8 mouse cellular contexts compared by ENCODE assay signal in genomic region chr4:134793213-134793956, GRCm38 (mm10). TPM values are rescaled to one million over a fixed set of nuclear protein-coding genes. Genes with fewer than 3 reads are reported as not detected.
DNase-seq lines count a peak whose midpoint lies in the region; ATAC-seq and TF ChIP-seq lines count a peak whose summit lies in the region.

No protein-coding gene starts in this region.

- H3K27ac ChIP-seq in forebrain, embryonic 10.5 days = no peak overlapping the region
- no peak overlapping the region for H3K27ac ChIP-seq in forebrain, embryonic 16.5 days (ENCODE audit: low read length)
- no peak overlapping the region for H3K27ac ChIP-seq in liver, embryonic 11.5 days (ENCODE audit: low read depth, low read length)
- no peak overlapping the region for H3K27ac ChIP-seq in embryonic facial prominence, embryonic 10.5 days (replicated peaks)
- no peak overlapping the region for H3K27ac ChIP-seq in limb, embryonic 14.5 days (replicated peaks; ENCODE audit: low read depth, low read length)

- H3K9me3 ChIP-seq in forebrain, embryonic 10.5 days = no peaks in the 10 kb centered on the region
- no peaks in the 10 kb centered on the region for H3K9me3 ChIP-seq in forebrain, embryonic 16.5 days (ENCODE audit: control insufficient read depth, low read length)
- H3K9me3 ChIP-seq in liver, embryonic 11.5 days (ENCODE audit: control insufficient read depth, low read length) = no peaks in the 10 kb centered on the region
- no peaks in the 10 kb centered on the region for H3K9me3 ChIP-seq in embryonic facial prominence, embryonic 10.5 days
- no peaks in the 10 kb centered on the region for H3K9me3 ChIP-seq in limb, embryonic 14.5 days (ENCODE audit: control insufficient read depth, low read length)

- 53% methylated on average over 10 of the region's 10 CpGs for WGBS in forebrain, embryonic 10.5 days
- 45% methylated on average over 10 of the region's 10 CpGs for WGBS in forebrain, embryonic 16.5 days
- 44% methylated on average over 10 of the region's 10 CpGs for WGBS in liver, embryonic 11.5 days
- WGBS in embryonic facial prominence, embryonic 10.5 days = 52% methylated on average over 10 of the region's 10 CpGs
- 48% methylated on average over 10 of the region's 10 CpGs for WGBS in limb, embryonic 14.5 days

- DNase-seq in forebrain, embryonic 10.5 days (ENCODE audit: extremely low spot score, low spot score) = peak; percentile 57
- DNase-seq in liver = peak; percentile 68
- DNase-seq in liver, embryonic 11.5 days (ENCODE audit: low spot score) = no peak
- peak; percentile 77 for DNase-seq in ZHBTc4 (ENCODE audit: low read depth, low spot score)
- peak; percentile 66 for DNase-seq in embryonic facial prominence, embryonic 10.5 days (ENCODE audit: low spot score)
- DNase-seq in limb, embryonic 14.5 days (ENCODE audit: low spot score) = peak; percentile 79
- peak; percentile 58 to 80 for DNase-seq in spleen, postnatal 10 days (ENCODE audit: low spot score in 2 of 2)

- no peak overlapping the region for H3K4me2 ChIP-seq in forebrain, embryonic 16.5 days (ENCODE audit: low read length)
- no peak overlapping the region for H3K4me2 ChIP-seq in liver, embryonic 11.5 days
- H3K4me2 ChIP-seq in limb, embryonic 14.5 days (replicated peaks; ENCODE audit: low read depth, low read length, severe bottlenecking) = no peak overlapping the region

- H3K4me1 ChIP-seq in forebrain, embryonic 10.5 days = peaks cover 14% of the 10 kb centered on the region
- no peaks in the 10 kb centered on the region for H3K4me1 ChIP-seq in forebrain, embryonic 16.5 days (replicated peaks; ENCODE audit: control insufficient read depth, insufficient read depth, low read length)
- H3K4me1 ChIP-seq in liver, embryonic 11.5 days (replicated peaks; ENCODE audit: control insufficient read depth, insufficient read depth, low read length) = peaks cover 10% of the 10 kb centered on the region
- H3K4me1 ChIP-seq in embryonic facial prominence, embryonic 10.5 days = peaks cover 16% of the 10 kb centered on the region
- peaks cover 4% of the 10 kb centered on the region; the same call in 1 of the 2 replicates for H3K4me1 ChIP-seq in limb, embryonic 14.5 days (ENCODE audit: control insufficient read depth, insufficient read depth, low read length)

- no peak for ATAC-seq in forebrain, embryonic 16.5 days
- ATAC-seq in liver, embryonic 11.5 days (replicated peaks; ENCODE audit: low FRiP score) = no peak
- no peak for ATAC-seq in limb, embryonic 14.5 days (ENCODE audit: low FRiP score, low read depth)

- TF ChIP-seq POLR2A in limb, embryonic 14.5 days (IDR thresholded peaks at IDR 0.05; ENCODE audit: borderline replicate concordance, extremely low read depth, insufficient read depth, insufficient read length) = no peak

- no peak overlapping the region for H3K4me3 ChIP-seq in forebrain, embryonic 10.5 days
- no peak overlapping the region for H3K4me3 ChIP-seq in forebrain, embryonic 16.5 days (replicated peaks; ENCODE audit: low read length)
- no peak overlapping the region for H3K4me3 ChIP-seq in liver, embryonic 11.5 days (ENCODE audit: low read depth, low read length)
- no peak overlapping the region for H3K4me3 ChIP-seq in embryonic facial prominence, embryonic 10.5 days
- H3K4me3 ChIP-seq in limb, embryonic 14.5 days (replicated peaks; ENCODE audit: low read length) = no peak overlapping the region

- no peak overlapping the region for H3K9ac ChIP-seq in forebrain, embryonic 16.5 days (replicated peaks; ENCODE audit: low read depth, low read length)
- H3K9ac ChIP-seq in liver, embryonic 11.5 days (ENCODE audit: low read depth, low read length) = no peak overlapping the region
- H3K9ac ChIP-seq in limb, embryonic 14.5 days (ENCODE audit: low read depth, low read length, severe bottlenecking) = no peak overlapping the region

- H3K36me3 ChIP-seq in forebrain, embryonic 10.5 days (replicated peaks) = no peaks in the 10 kb centered on the region
- no peaks in the 10 kb centered on the region for H3K36me3 ChIP-seq in forebrain, embryonic 16.5 days (ENCODE audit: control insufficient read depth, insufficient read depth)
- no peaks in the 10 kb centered on the region for H3K36me3 ChIP-seq in liver, embryonic 11.5 days (ENCODE audit: control insufficient read depth, insufficient read depth, low read length)
- H3K36me3 ChIP-seq in embryonic facial prominence, embryonic 10.5 days (replicated peaks) = no peaks in the 10 kb centered on the region
- no peaks in the 10 kb centered on the region for H3K36me3 ChIP-seq in limb, embryonic 14.5 days (ENCODE audit: control insufficient read depth, insufficient read depth, low read length)

- H3K27me3 ChIP-seq in forebrain, embryonic 10.5 days (ENCODE audit: poor library complexity, severe bottlenecking) = no peaks in the 10 kb centered on the region
- no peaks in the 10 kb centered on the region for H3K27me3 ChIP-seq in forebrain, embryonic 16.5 days (replicated peaks; ENCODE audit: control insufficient read depth, insufficient read depth, low read length)
- H3K27me3 ChIP-seq in liver, embryonic 11.5 days (replicated peaks; ENCODE audit: control insufficient read depth, insufficient read depth, low read length) = no peaks in the 10 kb centered on the region
- H3K27me3 ChIP-seq in embryonic facial prominence, embryonic 10.5 days (replicated peaks; ENCODE audit: low read depth, poor library complexity, severe bottlenecking) = no peaks in the 10 kb centered on the region
- H3K27me3 ChIP-seq in limb, embryonic 14.5 days (ENCODE audit: control insufficient read depth, insufficient read depth, low read length) = no peaks in the 10 kb centered on the region

RNA-seq across cellular contexts. Expression of gene Ldlrap1, which starts 25.6 kb away (rescaled TPM):
- polyA plus RNA-seq in forebrain, embryonic 10.5 days (2016; fragmentation: Nextera tagmentation; extraction: Ambion mirVana) = 9.6 and 11.8 TPM in 2 replicates
- 2.9 and 3.3 TPM in 2 replicates for polyA plus RNA-seq in forebrain, embryonic 16.5 days (2015; fragmentation: Nextera tagmentation; extraction: Ambion mirVana)
- 32.2 and 33.3 TPM in 2 replicates for polyA plus RNA-seq in liver, embryonic 11.5 days (2014; fragmentation: Nextera tagmentation; extraction: Ambion mirVana)
- polyA plus RNA-seq in embryonic facial prominence, embryonic 10.5 days (2016; fragmentation: Nextera tagmentation; extraction: Ambion mirVana) = 15.8 and 17.4 TPM in 2 replicates
- 18.0 and 22.0 TPM in 2 replicates for polyA plus RNA-seq in limb, embryonic 14.5 days (2012; rRNA removed)
- 25.1 and 27.9 TPM in 2 replicates for polyA plus RNA-seq in limb, embryonic 14.5 days (2014; fragmentation: Nextera tagmentation; extraction: Ambion mirVana)

RNA-seq across cellular contexts. Expression of gene Maco1, which starts 59.8 kb away (rescaled TPM):
- 33.0 and 35.0 TPM in 2 replicates for polyA plus RNA-seq in forebrain, embryonic 10.5 days (2016; fragmentation: Nextera tagmentation; extraction: Ambion mirVana)
- polyA plus RNA-seq in forebrain, embryonic 16.5 days (2015; fragmentation: Nextera tagmentation; extraction: Ambion mirVana) = 98.7 and 104 TPM in 2 replicates
- 26.3 and 28.3 TPM in 2 replicates for polyA plus RNA-seq in liver, embryonic 11.5 days (2014; fragmentation: Nextera tagmentation; extraction: Ambion mirVana)
- 38.9 and 42.5 TPM in 2 replicates for polyA plus RNA-seq in embryonic facial prominence, embryonic 10.5 days (2016; fragmentation: Nextera tagmentation; extraction: Ambion mirVana)
- polyA plus RNA-seq in limb, embryonic 14.5 days (2012; rRNA removed) = 26.1 and 29.5 TPM in 2 replicates
- 40.4 and 47.1 TPM in 2 replicates for polyA plus RNA-seq in limb, embryonic 14.5 days (2014; fragmentation: Nextera tagmentation; extraction: Ambion mirVana)
